Mouse (Mus musculus): ENCODE measurements around the gene Snx10. TPM values are rescaled to one million over a fixed set of nuclear protein-coding genes. Genes with fewer than 3 reads are reported as not detected.

The Snx10 gene
- polyA plus RNA-seq, 1 experiment from 2014 or later = 61.7 TPM

GRCm38 (mm10) chr6:51626843-51627242 lies 103.1 kb downstream of the Snx10 start:
- no peaks in the 10 kb centered on the region for H3K36me3 ChIP-seq
- 88% methylated on average over 5 of the region's 5 CpGs for WGBS
- no peaks in the 10 kb centered on the region for H3K27me3 ChIP-seq
- no peaks in the 10 kb centered on the region for H3K4me1 ChIP-seq
- H3K4me3 ChIP-seq = no peak overlapping the region
- no peak overlapping the region for H3K27ac ChIP-seq (replicated peaks)
- ATAC-seq (replicated peaks) = no peak
- H3K4me2 ChIP-seq (replicated peaks) = no peak overlapping the region
- H3K9me3 ChIP-seq = no peaks in the 10 kb centered on the region
- H3K9ac ChIP-seq (replicated peaks) = no peak overlapping the region

DNA sequence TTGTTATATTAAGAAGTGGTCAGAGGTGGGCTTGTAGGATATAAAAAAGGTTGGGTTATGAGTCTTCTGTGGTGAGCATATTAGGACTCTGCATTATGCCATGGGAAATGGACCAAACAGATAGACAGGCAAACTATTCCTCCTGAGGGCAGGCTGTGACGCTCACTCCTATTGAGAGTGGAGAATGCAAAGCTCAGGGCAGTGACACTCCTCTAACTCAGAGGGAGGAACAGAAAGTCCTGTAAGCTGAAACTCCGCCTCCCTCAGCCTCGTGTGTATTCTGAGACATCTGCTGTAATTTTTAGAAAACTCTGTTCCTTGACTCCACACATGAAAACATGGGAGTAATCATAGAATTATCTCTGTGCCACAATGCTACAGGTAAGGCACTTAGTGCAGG lies 106.0 kb downstream of the Snx10 start:
- 64% methylated on average over 3 of the region's 3 CpGs for WGBS
- H3K27me3 ChIP-seq = no peaks in the 10 kb centered on the region
- H3K9ac ChIP-seq (replicated peaks) = no peak overlapping the region
- no peaks in the 10 kb centered on the region for H3K4me1 ChIP-seq
- no peak overlapping the region for H3K27ac ChIP-seq (replicated peaks)
- H3K36me3 ChIP-seq = no peaks in the 10 kb centered on the region
- H3K4me3 ChIP-seq = no peak overlapping the region
- H3K9me3 ChIP-seq = no peaks in the 10 kb centered on the region
- H3K4me2 ChIP-seq (replicated peaks) = no peak overlapping the region
- no peak for ATAC-seq (replicated peaks)

GRCm38 (mm10) chr6:51630184-51630583 lies 106.5 kb downstream of the Snx10 start:
- no peak overlapping the region for H3K9ac ChIP-seq (replicated peaks)
- no peak overlapping the region for H3K4me2 ChIP-seq (replicated peaks)
- WGBS = 73% methylated on average over 2 of the region's 2 CpGs
- H3K9me3 ChIP-seq = no peaks in the 10 kb centered on the region
- H3K4me3 ChIP-seq = no peak overlapping the region
- no peaks in the 10 kb centered on the region for H3K4me1 ChIP-seq
- no peak overlapping the region for H3K27ac ChIP-seq (replicated peaks)
- no peak for ATAC-seq (replicated peaks)
- H3K36me3 ChIP-seq = no peaks in the 10 kb centered on the region
- H3K27me3 ChIP-seq = no peaks in the 10 kb centered on the region

DNA sequence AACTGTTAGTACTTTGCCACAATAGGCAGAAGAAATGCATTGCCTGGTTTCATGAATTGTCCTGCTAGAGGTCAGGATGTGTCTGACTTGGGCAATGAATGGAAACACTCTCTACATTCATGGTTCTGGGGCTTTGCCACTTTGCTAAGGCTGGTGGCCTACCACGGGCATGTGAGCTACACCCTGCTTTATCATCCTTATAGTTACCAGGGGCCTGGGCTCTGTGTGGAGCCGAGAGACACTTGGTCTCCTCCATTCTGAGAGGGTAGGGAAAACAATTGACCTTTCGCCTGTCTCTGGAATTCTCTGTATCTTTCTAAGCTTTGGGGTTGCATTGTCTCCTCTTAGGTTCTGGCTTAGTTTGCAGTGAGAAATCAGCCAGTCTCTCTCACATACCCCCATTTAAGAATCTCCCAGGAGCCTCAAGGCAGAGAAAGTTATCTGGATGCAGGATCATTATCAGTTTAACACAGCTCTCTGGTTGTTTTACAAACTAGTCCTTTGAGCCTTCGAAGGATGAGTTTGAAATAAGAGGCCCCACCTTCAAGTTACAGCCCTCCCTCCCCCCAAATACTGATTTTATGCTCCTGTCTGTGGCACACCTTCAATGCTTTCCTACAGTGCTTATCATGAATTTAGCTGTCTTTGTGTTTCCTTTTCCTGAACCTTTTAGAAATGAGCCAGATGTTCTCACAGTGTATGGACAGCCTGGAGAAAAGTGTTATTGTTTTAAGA lies 109.4 kb downstream of the Snx10 start:
- Histone ChIP-seq H3K4me1 (no peaks in the 10 kb centered on the region), H3K27ac (replicated peaks) (no peak overlapping the region), H3K27me3 (no peaks in the 10 kb centered on the region), H3K4me2 (replicated peaks) (no peak overlapping the region), H3K9me3 (no peaks in the 10 kb centered on the region), H3K9ac (replicated peaks) (no peak overlapping the region), H3K36me3 (no peaks in the 10 kb centered on the region), H3K4me3 (no peak overlapping the region)
- ATAC-seq (replicated peaks) = no peak
- WGBS = 86% methylated on average over 4 of the region's 4 CpGs

GRCm38 (mm10) chr6:51633663-51634362 lies 110.1 kb downstream of the Snx10 start:
- ATAC-seq (replicated peaks) = no peak
- H3K36me3 ChIP-seq = no peaks in the 10 kb centered on the region
- H3K4me3 ChIP-seq = no peak overlapping the region
- no peaks in the 10 kb centered on the region for H3K4me1 ChIP-seq
- H3K9me3 ChIP-seq = no peaks in the 10 kb centered on the region
- H3K4me2 ChIP-seq (replicated peaks) = no peak overlapping the region
- H3K27ac ChIP-seq (replicated peaks) = no peak overlapping the region
- 76% methylated on average over 8 of the region's 8 CpGs for WGBS
- H3K27me3 ChIP-seq = no peaks in the 10 kb centered on the region
- H3K9ac ChIP-seq (replicated peaks) = no peak overlapping the region

GRCm38 (mm10) chr6:51636019-51636568 lies 112.4 kb downstream of the Snx10 start:
- Histone ChIP-seq H3K4me3 (no peak overlapping the region), H3K27ac (replicated peaks) (no peak overlapping the region), H3K4me1 (no peaks in the 10 kb centered on the region), H3K9me3 (no peaks in the 10 kb centered on the region), H3K9ac (replicated peaks) (no peak overlapping the region), H3K4me2 (replicated peaks) (no peak overlapping the region), H3K27me3 (no peaks in the 10 kb centered on the region), H3K36me3 (no peaks in the 10 kb centered on the region)
- 68% methylated on average over 11 of the region's 11 CpGs for WGBS
- ATAC-seq (replicated peaks) = no peak

Small RNA genes within 50 kb of the gene (microRNA-seq; reads per million reads assigned to microRNA genes)
- not detected for gene Gm22914

Other genes starting within 250 kb of the Snx10 start
- 12.3 and 14.7 TPM in 2 replicates for gene Nfe2l3, start 91.2 kb upstream of the Snx10 start, polyA plus RNA-seq (2015; fragmentation: Nextera tagmentation; extraction: Ambion mirVana)
- 1,746 and 1,773 TPM in 2 replicates for gene Hnrnpa2b1, start 54.0 kb upstream of the Snx10 start, polyA plus RNA-seq (2015; fragmentation: Nextera tagmentation; extraction: Ambion mirVana)
- 585 and 608 TPM in 2 replicates for gene Cbx3, start 53.5 kb upstream of the Snx10 start, polyA plus RNA-seq (2015; fragmentation: Nextera tagmentation; extraction: Ambion mirVana)

Measured in forebrain, embryonic 15.5 days (tissue).